Mouse (Mus musculus): Measurements from ENCODE around the gene Mbd3l1.

Gene Mbd3l1

DNA sequence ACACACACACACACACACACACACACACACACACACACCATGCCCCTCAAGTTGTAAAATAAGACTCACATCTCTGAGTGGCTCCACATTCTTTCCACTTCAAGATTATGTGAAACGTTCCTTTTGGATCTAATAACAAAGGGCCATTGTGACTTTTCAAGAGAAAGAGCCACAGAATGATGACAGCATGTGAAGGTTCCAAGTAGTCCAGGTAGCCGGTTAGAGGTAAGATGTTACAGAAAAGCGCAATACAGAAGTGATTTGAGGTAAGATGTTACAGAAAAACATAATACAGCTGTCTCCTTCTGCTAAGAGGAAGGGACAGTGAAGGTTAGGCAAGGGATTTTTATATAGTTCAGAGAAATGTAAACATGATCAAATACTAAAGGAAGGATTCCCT, at the start of gene Mbd3l1, which contains the start of gene Zfp558:
Gene Mbd3l1, plus strand, starts transcription at position 192 of the 400 bp plus-strand sequence.
Gene Zfp558, minus strand, starts transcription at position 101 of the 400 bp plus-strand sequence.
- DNase-seq = no peak

- DNase-seq = no peak
These were observed 47.8 kb upstream of the Mbd3l1 start, which contains the start of gene Mbd3l2 for GRCm38 (mm10) chr9:18430354-18430753. Gene Mbd3l2, plus strand, starts transcription at chr9:18430654.

DNA sequence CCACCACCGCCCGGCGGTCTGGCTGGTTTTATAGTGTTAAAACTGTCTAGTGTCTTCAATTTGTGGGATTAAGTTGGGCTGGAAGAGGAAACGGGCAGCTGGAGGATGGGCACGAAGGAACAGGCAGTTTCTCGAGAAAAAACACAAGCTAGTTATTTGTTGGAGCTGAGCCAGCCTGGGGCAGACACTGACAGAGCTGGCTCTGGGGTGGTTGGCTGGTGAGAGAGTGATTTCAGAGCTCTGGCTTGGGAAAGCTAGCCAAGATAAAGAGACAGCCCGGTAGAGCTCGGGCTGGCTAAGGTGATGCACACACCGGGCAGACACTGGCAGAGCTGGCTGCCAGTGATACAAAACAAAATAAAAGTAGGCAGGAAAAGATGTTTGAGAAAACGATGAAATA, 46.5 kb upstream of the Mbd3l1 start:
- DNase-seq = no peak

DNA sequence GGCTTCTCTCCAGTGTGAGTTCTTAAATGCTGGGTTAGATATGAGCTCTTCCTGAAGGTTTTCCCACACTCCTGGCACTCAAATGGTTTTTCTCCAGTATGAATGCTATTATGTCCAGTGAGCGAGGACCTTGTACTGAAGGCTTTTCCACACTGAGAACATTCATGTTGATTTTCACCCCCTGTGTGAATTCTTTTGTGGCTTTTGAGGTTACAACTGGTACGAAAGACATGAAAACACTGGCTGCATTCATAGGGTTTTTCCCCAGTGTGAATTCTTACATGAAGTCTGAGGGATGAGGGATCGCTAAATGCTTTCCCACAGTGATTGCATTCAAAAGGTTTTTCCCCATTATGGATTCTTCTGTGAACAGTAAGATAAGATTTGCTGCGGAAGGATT, 21.6 kb upstream of the Mbd3l1 start:
- DNase-seq = no peak

- DNase-seq = no peak
These were observed 10.8 kb upstream of the Mbd3l1 start for GRCm38 (mm10) chr9:18467350-18467749.

- no peak for DNase-seq
These were observed 10.2 kb upstream of the Mbd3l1 start for GRCm38 (mm10) chr9:18468005-18468404.

DNA sequence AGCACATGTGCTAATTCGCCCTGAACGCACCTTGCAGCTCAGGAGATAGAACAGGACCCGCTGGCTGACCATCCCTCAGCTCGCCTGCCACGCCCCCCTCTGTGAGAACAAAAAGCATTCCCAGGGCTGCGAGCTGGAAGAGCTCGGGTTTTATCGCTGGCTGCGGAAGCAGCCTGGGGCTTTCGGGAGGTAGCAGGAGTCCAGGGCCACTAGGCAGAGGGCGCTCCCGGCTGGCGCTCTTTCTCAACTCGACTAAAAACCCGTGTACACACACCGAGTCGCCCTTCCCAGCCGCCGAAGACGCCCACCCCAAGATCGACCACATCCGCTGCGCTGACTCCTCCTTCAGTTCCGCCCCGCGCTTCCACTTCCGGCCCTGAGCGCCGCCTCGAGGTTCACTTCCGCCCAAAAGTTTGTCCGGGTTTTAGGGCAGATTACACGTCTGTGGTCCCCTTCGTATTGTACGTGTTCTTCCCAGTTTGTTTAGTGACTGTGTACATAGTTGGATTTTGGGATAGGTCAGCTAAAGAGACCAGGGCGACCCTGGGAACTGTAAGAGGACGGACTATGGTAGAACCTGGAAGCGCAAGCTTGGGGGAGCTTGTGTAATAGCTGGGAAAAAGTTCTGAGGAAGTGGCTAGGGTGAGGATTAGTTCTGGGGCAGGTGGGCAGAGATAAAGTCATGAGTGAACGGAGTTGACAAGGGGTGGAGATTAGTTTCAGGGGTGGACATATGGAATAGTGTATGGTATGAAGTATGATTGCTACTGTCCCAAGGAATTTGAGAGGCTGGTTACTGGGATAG, 4.6 kb upstream of the Mbd3l1 start:
- peak; percentile 28 for DNase-seq

DNA sequence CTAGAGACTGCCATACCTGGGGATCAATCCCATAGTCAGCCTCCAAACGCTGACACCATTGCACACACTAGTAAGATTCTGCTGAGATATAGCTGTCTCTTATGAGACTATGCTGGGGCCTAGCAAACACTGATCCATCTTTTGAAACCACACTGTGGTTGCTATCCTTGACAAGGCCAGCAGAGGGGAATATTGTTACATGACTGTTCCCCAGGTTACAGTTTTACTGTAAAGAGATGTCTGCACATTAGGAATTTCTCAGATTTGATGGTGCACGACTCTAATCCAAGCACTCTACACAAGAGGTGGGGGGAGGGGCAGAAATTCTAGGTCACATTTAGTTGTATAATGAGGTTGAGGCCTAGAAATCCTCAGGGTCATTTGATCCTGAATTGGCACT, 29.9 kb downstream of the Mbd3l1 start:
- no peak for DNase-seq
